Mouse (Mus musculus): Measurements from ENCODE around the gene Bcl9. TPM values are rescaled to one million over a fixed set of nuclear protein-coding genes. Genes with fewer than 3 reads are reported as not detected.

The Bcl9 gene
- total and polyA plus RNA-seq, 3 experiments, result 14.3 to 22.4 (median 15.3) TPM

DNA sequence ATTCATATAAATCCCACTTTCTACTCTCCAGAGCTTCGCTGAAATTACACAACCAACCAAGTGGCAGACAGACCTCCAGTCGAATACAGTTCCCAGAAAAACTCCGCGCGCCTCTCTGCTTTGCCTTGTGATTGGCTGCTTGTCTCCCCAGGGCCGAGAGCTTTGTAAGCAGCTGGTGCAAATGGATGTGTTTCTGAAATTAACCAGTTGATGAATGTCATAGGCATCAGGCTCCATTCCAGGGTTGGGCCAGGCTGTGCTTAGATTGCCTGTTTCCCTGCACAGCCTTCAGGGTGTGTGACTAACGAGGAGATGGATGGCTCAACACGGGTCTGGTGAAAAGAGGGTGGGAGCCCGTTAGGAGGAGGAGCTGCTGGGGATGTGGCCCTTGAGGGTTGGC, 36.9 kb upstream of the Bcl9 start:
- no peak for TF ChIP-seq EP300 (IDR thresholded peaks at IDR 0.05; ENCODE audit: insufficient read depth, low read depth, low read length)
- no peak for TF ChIP-seq CTCF (IDR thresholded peaks at IDR 0.05)
- no peak for TF ChIP-seq POLR2A (IDR thresholded peaks at IDR 0.05; ENCODE audit: insufficient read depth, low read depth, low read length)
- no peak overlapping the region for H3K4me3 ChIP-seq
- H3K4me1 ChIP-seq (ENCODE audit: control insufficient read depth, insufficient read depth, low read length), result peaks cover 3% of the 10 kb centered on the region; the same call in 1 of the 2 replicates
- intact Hi-C loops (cut with DNase I), result loop anchor here (5.0 kb wide), 1 partner anchor 252 kb away; no protein-coding TSS in a partner anchor
- no peak overlapping the region for H3K27ac ChIP-seq
- H3K36me3 ChIP-seq (ENCODE audit: control insufficient read depth, insufficient read depth, low read length), result no peaks in the 10 kb centered on the region
- H3K27me3 ChIP-seq (ENCODE audit: control insufficient read depth, insufficient read depth, low read length), result no peaks in the 10 kb centered on the region
- 62% methylated on average over 9 of the region's 9 CpGs for WGBS
- H3K79me2 ChIP-seq (replicated peaks; ENCODE audit: control insufficient read depth, insufficient read depth, low read length), result no peaks in the 10 kb centered on the region
- H3K9ac ChIP-seq (ENCODE audit: low read depth, low read length), result no peak overlapping the region
- no peak for DNase-seq

DNA sequence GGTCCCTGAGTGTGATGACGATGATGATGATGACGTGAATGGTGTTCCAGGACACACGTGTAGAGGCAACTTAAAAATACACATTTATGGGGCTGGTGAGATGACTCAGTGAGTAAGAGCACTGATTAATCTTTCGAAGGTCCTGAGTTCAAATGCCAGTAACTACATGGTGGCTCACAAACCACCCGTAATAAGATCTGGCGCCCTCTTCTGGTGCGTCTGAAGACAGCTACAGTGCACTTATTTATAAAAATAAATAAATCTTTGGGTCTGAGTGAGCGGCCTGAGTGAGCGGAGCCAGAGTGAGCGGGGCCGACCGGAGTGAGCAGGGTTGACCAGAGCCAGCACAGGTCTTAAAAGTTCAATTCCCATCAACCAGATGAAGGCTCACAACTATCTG, 34.5 kb upstream of the Bcl9 start:
- Histone ChIP-seq H3K36me3 (ENCODE audit: control insufficient read depth, insufficient read depth, low read length) (no peaks in the 10 kb centered on the region), H3K79me2 (replicated peaks; ENCODE audit: control insufficient read depth, insufficient read depth, low read length) (no peaks in the 10 kb centered on the region), H3K27me3 (ENCODE audit: control insufficient read depth, insufficient read depth, low read length) (no peaks in the 10 kb centered on the region), H3K9ac (ENCODE audit: low read depth, low read length) (no peak overlapping the region), H3K27ac (no peak overlapping the region), H3K4me1 (ENCODE audit: control insufficient read depth, insufficient read depth, low read length) (peaks cover under 1% of the 10 kb centered on the region; the same call in 1 of the 2 replicates), H3K4me3 (no peak overlapping the region)
- TF ChIP-seq EP300 (IDR thresholded peaks at IDR 0.05; ENCODE audit: insufficient read depth, low read depth, low read length) (no peak), POLR2A (IDR thresholded peaks at IDR 0.05; ENCODE audit: insufficient read depth, low read depth, low read length) (no peak), CTCF (IDR thresholded peaks at IDR 0.05) (peak; percentile 59)
- WGBS, result 84% methylated on average over 12 of the region's 12 CpGs
- intact Hi-C loops (cut with DNase I), result no loop called here
- DNase-seq, result no peak

GRCm38 (mm10) chr3:97327809-97328208, 30.1 kb upstream of the Bcl9 start:
- DNase-seq, result no peak
- no peaks in the 10 kb centered on the region for H3K27me3 ChIP-seq (ENCODE audit: control insufficient read depth, insufficient read depth, low read length)
- H3K27ac ChIP-seq, result no peak overlapping the region
- no peak for TF ChIP-seq POLR2A (IDR thresholded peaks at IDR 0.05; ENCODE audit: insufficient read depth, low read depth, low read length)
- TF ChIP-seq EP300 (IDR thresholded peaks at IDR 0.05; ENCODE audit: insufficient read depth, low read depth, low read length), result no peak
- TF ChIP-seq CTCF (IDR thresholded peaks at IDR 0.05), result no peak
- no peaks in the 10 kb centered on the region for H3K36me3 ChIP-seq (ENCODE audit: control insufficient read depth, insufficient read depth, low read length)
- H3K4me3 ChIP-seq, result no peak overlapping the region
- H3K4me1 ChIP-seq (ENCODE audit: control insufficient read depth, insufficient read depth, low read length), result no peaks in the 10 kb centered on the region
- H3K79me2 ChIP-seq (replicated peaks; ENCODE audit: control insufficient read depth, insufficient read depth, low read length), result no peaks in the 10 kb centered on the region
- WGBS, result 85% methylated on average over 2 of the region's 2 CpGs
- H3K9ac ChIP-seq (ENCODE audit: low read depth, low read length), result no peak overlapping the region
- intact Hi-C loops (cut with DNase I), result no loop called here

DNA sequence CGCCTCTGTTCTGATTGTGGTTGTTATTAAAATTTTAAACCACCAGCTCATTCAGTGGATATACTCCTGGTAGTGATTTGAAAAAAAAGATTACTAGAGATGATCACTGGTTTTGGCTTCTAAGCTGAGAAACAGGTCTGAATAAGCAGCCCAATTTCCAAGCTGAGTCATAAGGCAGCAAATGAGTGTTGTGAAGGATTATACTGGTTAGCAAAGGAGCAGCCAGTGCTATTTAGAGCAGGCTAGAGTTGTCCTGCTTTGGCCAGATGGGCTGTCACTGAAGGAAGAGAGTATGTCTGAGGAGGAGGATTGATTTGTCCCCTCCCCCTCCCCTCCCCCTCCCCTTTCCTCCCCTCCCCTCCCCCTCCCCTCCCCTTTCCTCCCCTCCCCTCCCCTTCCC, 29.6 kb upstream of the Bcl9 start:
- WGBS, result 100% methylated on average over 1 of the region's 1 CpGs
- intact Hi-C loops (cut with DNase I), result no loop called here

GRCm38 (mm10) chr3:97325621-97326345, 28.1 kb upstream of the Bcl9 start:
- TF ChIP-seq EP300 (IDR thresholded peaks at IDR 0.05; ENCODE audit: insufficient read depth, low read depth, low read length), result no peak
- TF ChIP-seq CTCF (IDR thresholded peaks at IDR 0.05), result no peak
- TF ChIP-seq POLR2A (IDR thresholded peaks at IDR 0.05; ENCODE audit: insufficient read depth, low read depth, low read length), result no peak
- 80% methylated on average over 15 of the region's 15 CpGs for WGBS
- no peak overlapping the region for H3K4me3 ChIP-seq
- H3K79me2 ChIP-seq (replicated peaks; ENCODE audit: control insufficient read depth, insufficient read depth, low read length), result no peaks in the 10 kb centered on the region
- intact Hi-C loops (cut with DNase I), result no loop called here
- no peaks in the 10 kb centered on the region for H3K36me3 ChIP-seq (ENCODE audit: control insufficient read depth, insufficient read depth, low read length)
- no peak overlapping the region for H3K9ac ChIP-seq (ENCODE audit: low read depth, low read length)
- DNase-seq, result no peak
- H3K27me3 ChIP-seq (ENCODE audit: control insufficient read depth, insufficient read depth, low read length), result no peaks in the 10 kb centered on the region
- H3K27ac ChIP-seq, result no peak overlapping the region
- H3K4me1 ChIP-seq (ENCODE audit: control insufficient read depth, insufficient read depth, low read length), result no peaks in the 10 kb centered on the region

More for the DNA sequence above, 29.6 kb upstream of the Bcl9 start:
- TF ChIP-seq CTCF (IDR thresholded peaks at IDR 0.05), result no peak
- no peak for TF ChIP-seq EP300 (IDR thresholded peaks at IDR 0.05; ENCODE audit: insufficient read depth, low read depth, low read length)
- no peak for TF ChIP-seq POLR2A (IDR thresholded peaks at IDR 0.05; ENCODE audit: insufficient read depth, low read depth, low read length)
- Histone ChIP-seq H3K79me2 (replicated peaks; ENCODE audit: control insufficient read depth, insufficient read depth, low read length) (no peaks in the 10 kb centered on the region), H3K4me1 (ENCODE audit: control insufficient read depth, insufficient read depth, low read length) (no peaks in the 10 kb centered on the region), H3K36me3 (ENCODE audit: control insufficient read depth, insufficient read depth, low read length) (no peaks in the 10 kb centered on the region), H3K27me3 (ENCODE audit: control insufficient read depth, insufficient read depth, low read length) (no peaks in the 10 kb centered on the region), H3K4me3 (no peak overlapping the region), H3K9ac (ENCODE audit: low read depth, low read length) (no peak overlapping the region), H3K27ac (no peak overlapping the region)
- no peak for DNase-seq

DNA sequence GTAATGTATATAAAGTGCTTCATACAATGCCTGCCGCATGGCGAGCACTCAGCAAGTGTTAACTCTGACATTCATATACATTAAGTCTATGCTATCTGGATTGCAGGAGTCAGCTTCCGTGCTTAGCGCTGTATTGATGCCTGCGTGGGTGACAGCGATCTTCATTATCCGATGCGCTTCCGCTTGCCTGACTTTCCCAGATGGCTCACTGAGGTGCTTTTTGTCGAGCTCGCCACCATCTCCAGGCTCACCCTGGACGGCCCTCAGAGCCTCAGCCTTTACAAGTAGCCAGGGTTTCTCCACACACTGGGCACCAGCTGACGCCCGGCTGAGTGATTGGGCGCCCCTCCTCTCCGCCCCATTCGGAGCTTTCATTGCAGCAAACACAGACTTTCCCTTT, 26.3 kb upstream of the Bcl9 start:
- H3K36me3 ChIP-seq (ENCODE audit: control insufficient read depth, insufficient read depth, low read length), result no peaks in the 10 kb centered on the region
- H3K79me2 ChIP-seq (replicated peaks; ENCODE audit: control insufficient read depth, insufficient read depth, low read length), result no peaks in the 10 kb centered on the region
- TF ChIP-seq EP300 (IDR thresholded peaks at IDR 0.05; ENCODE audit: insufficient read depth, low read depth, low read length) (no peak), CTCF (IDR thresholded peaks at IDR 0.05) (no peak), POLR2A (IDR thresholded peaks at IDR 0.05; ENCODE audit: insufficient read depth, low read depth, low read length) (no peak)
- no peak overlapping the region for H3K9ac ChIP-seq (ENCODE audit: low read depth, low read length)
- no peaks in the 10 kb centered on the region for H3K4me1 ChIP-seq (ENCODE audit: control insufficient read depth, insufficient read depth, low read length)
- whole genome bisulfite sequencing, result 69% methylated on average over 17 of the region's 17 CpGs
- intact Hi-C loops (cut with DNase I), result no loop called here
- no peak overlapping the region for H3K27ac ChIP-seq
- no peaks in the 10 kb centered on the region for H3K27me3 ChIP-seq (ENCODE audit: control insufficient read depth, insufficient read depth, low read length)
- DNase-seq, result no peak
- H3K4me3 ChIP-seq, result no peak overlapping the region

Data from heart, adult 2 months (tissue).